Mouse (Mus musculus) neural tube, embryonic 14.5 days (tissue): Measurements from ENCODE around the gene Prcd. TPM values are rescaled to one million over a fixed set of nuclear protein-coding genes. Genes with fewer than 3 reads are reported as not detected.
"Not testable (repeated sequence)": the region's sequence is repeated elsewhere in the genome, so short reads cannot be mapped to it uniquely, and the experiment has no call there.

ENCODE experiments used
- ATAC-seq: fragments of 200-750 bp; cut with Nextera tagmentation; 2 replicates; pipeline ENCODE4 v1.8.0; 2017; ENCODE audit warnings: low read depth, mild to moderate bottlenecking, moderate TSS enrichment, moderate library complexity
- H3K27ac ChIP-seq: fragments of 300-500 bp; sonication (generic); 2 replicates; pipeline ENCODE4 v1.5.1; 2014; ENCODE audit warnings: low read depth, mild to moderate bottlenecking, control low read depth, low read length, moderate library complexity, mixed read lengths
- H3K27me3 ChIP-seq: fragments of 300-500 bp; sonication (generic); 2 replicates; pipeline ENCODE4 v1.6.1; 2014; ENCODE audit warnings: low read length; ENCODE audit not compliant: control insufficient read depth, insufficient read depth
- H3K36me3 ChIP-seq: fragments of 300-500 bp; sonication (generic); 2 replicates; pipeline ENCODE4 v1.6.1; 2014; ENCODE audit warnings: low read length, mixed read lengths; ENCODE audit not compliant: control insufficient read depth, insufficient read depth
- H3K4me1 ChIP-seq: fragments of 300-500 bp; sonication (generic); 2 replicates; pipeline ENCODE4 v1.6.1; 2014; ENCODE audit warnings: low read length; ENCODE audit not compliant: control insufficient read depth, insufficient read depth
- H3K4me2 ChIP-seq: fragments of 300-500 bp; sonication (generic); 2 replicates; pipeline ENCODE4 v1.6.1; 2014; ENCODE audit warnings: mild to moderate bottlenecking, low read depth, low read length, control low read depth
- H3K4me3 ChIP-seq: fragments of 300-500 bp; sonication (generic); 2 replicates; pipeline ENCODE4 v1.5.1; 2014; ENCODE audit warnings: low read depth, low read length, control low read depth, mixed read lengths
- H3K9ac ChIP-seq: fragments of 300-500 bp; sonication (generic); replicated peaks from 2 replicates; pipeline ENCODE4 v1.6.1; 2014; ENCODE audit warnings: low read depth, mild to moderate bottlenecking, control low read depth, low read length, mixed read lengths
- H3K9me3 ChIP-seq: fragments of 300-500 bp; sonication (generic); 2 replicates; pipeline ENCODE4 v1.6.1; 2016; ENCODE audit warnings: low read length; ENCODE audit not compliant: control insufficient read depth
- WGBS: fragments of 180-500 bp; shearing (Covaris S2); extraction: QIAGEN DNeasy Blood & Tissue Kit; methylation state at CpG from one replicate; pipeline ENCODE4 v1.1.7; 2014; 5-methylcytosine and 5-hydroxymethylcytosine counted together
- polyA plus RNA-seq: library from polyadenylated mRNA; unstranded; fragments of >200 nt; fragmentation: Nextera tagmentation; extraction: Ambion mirVana; gene quantifications from 2 replicates; pipeline ENCODE4 v1.2.1, GENCODE M21; 2014

Gene Prcd
- 2.7 and 3.1 TPM in 2 replicates for polyA plus RNA-seq

DNA sequence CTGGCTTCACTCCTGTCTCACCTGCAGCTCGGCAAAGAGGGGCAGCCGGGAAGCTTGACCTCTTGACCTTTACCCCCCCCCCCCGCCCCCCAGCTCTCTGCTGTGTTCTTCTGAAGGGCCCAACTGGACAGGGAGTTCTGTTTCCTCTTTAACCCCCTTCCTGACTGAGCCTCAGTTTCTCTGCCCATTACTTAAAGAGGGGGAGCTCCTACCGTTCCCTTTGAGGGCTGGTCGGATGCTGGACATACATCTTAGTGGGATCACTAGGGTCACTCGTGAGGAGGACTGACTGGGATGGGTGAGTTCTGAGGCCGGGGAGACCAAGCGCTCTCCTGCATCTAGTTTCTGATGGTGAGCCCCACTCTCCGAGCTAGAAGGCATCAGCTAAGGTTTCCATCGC, at the start of gene Prcd:
Gene Prcd, plus strand, starts transcription at position 301 of the 400 bp plus-strand sequence.
- peaks cover 12% of the 10 kb centered on the region for H3K27me3 ChIP-seq
- no peaks in the 10 kb centered on the region for H3K36me3 ChIP-seq
- 9% methylated on average over 10 of the region's 10 CpGs for WGBS
- ATAC-seq: no peak
- H3K27ac ChIP-seq: 0 out of 2 replicates have a peak within 1 kb of the TSS, but pooled peaks have one; percentile 28
- peak within 1 kb of the TSS; percentile 96 for H3K4me2 ChIP-seq
- peaks cover 19% of the 10 kb centered on the region for H3K4me1 ChIP-seq
- H3K9ac ChIP-seq: peak within 1 kb of the TSS; percentile 72
- H3K4me3 ChIP-seq: peak within 1 kb of the TSS; percentile 57
- H3K9me3 ChIP-seq: no peaks in the 10 kb centered on the region

DNA sequence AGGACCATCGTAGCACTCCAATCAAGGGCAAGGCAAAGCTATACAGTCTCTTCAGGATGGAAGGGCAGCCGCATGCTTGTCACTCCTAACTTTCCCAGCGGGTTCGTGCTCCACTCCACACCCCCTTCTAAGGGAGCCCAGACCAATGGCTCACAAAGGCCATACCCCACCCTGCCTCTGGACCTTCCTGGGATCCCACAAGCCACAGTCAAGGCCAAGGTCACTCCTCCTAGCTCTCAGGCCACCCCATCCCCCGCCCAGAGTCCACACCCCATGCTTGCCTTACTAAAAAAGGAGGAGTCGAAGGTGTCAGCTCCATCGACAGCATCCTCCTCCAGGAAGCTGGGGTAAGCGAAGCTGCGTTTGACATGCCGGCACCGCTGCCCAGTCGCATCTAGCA, 49.2 kb upstream of the Prcd start:
- Histone ChIP-seq H3K9me3 (no peaks in the 10 kb centered on the region), H3K9ac (no peak overlapping the region), H3K4me1 (no peaks in the 10 kb centered on the region), H3K27me3 (no peaks in the 10 kb centered on the region), H3K36me3 (no peaks in the 10 kb centered on the region), H3K4me3 (no peak overlapping the region), H3K4me2 (no peak overlapping the region), H3K27ac (no peak overlapping the region)
- 92% methylated on average over 12 of the region's 12 CpGs for WGBS
- ATAC-seq: no peak

DNA sequence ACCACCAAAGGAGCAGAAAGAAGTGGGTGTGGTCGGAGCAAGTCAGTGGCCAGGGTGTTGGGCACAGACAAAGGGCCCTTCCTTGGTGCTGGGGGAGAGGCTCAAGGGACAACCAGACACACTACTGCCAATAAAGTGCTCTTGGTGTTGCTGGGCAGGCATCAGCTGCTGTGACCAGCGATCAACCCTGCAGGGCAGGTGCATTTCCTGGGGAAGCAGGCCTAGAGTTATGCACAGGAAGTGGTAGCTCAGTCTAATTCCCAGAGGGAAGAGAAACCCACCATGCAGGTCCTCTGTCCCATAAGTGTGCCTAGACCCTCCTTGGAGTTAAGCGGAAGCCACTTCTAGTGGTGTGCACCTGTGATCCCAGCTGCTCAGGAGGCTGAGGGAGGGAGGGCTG, 45.6 kb upstream of the Prcd start:
- H3K27ac ChIP-seq: no peak overlapping the region
- H3K27me3 ChIP-seq: no peaks in the 10 kb centered on the region
- H3K36me3 ChIP-seq: no peaks in the 10 kb centered on the region
- no peaks in the 10 kb centered on the region for H3K9me3 ChIP-seq
- no peaks in the 10 kb centered on the region for H3K4me1 ChIP-seq
- no peak for ATAC-seq
- H3K9ac ChIP-seq: no peak overlapping the region
- 92% methylated on average over 3 of the region's 3 CpGs for WGBS
- H3K4me2 ChIP-seq: no peak overlapping the region
- no peak overlapping the region for H3K4me3 ChIP-seq

DNA sequence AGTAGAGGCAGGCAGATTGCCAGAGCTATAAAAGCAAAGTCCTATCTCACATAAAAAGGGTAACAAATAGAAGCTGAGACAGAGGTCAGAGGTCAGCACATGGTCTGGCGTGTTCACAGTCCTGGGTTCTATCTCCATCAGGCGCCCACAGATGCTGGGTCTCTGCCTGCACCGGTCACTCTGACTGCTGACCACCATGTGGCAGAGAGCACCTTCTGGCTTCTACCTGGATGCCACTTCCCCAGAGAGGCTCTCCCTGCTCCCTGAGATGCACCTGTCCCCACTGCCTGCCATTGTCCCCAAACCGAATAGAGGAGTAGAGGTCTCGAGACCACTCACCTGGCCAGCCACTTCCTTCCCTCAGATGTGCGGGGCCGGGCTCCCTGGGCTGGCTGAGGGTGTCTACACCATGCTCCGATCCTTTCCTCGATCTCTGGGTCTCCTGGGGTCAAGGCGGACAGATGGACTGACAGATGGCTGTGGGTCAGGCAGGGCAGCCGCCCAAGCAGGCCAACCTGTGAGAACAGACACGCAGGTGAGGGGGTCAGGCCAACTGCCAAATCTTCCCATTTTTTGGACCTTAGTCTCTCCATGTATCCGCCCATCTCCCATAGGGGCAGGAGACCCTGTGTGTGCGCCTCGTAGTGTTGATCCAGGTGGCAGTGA, 43.2 kb upstream of the Prcd start:
- Histone ChIP-seq H3K4me2 (no peak overlapping the region), H3K27ac (no peak overlapping the region), H3K9me3 (no peaks in the 10 kb centered on the region), H3K4me1 (no peaks in the 10 kb centered on the region), H3K9ac (no peak overlapping the region), H3K36me3 (no peaks in the 10 kb centered on the region), H3K27me3 (no peaks in the 10 kb centered on the region), H3K4me3 (no peak overlapping the region)
- WGBS: 84% methylated on average over 15 of the region's 15 CpGs
- no peak for ATAC-seq

DNA sequence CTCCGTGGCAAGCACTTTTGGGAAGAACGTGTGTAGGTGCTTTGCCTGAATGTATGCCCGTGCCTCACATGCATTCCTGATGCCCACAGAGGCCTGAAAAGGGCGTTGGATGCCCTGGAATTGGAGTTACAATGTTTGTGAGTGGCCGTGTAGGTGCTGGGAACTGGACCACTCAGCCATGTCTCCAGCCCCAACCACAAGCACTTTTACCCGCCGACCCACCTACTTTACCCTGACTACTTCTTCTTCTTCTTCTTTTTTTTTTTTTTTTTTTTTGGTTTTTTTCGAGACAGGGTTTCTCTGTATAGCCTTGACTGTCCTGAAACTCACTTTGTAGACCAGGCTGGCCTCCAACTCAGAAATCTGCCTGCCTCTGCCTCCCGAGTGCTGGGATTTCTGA, 42.2 kb upstream of the Prcd start:
- H3K4me1 ChIP-seq, H3K9me3 ChIP-seq, H3K27ac ChIP-seq, ATAC-seq, H3K4me3 ChIP-seq, H3K27me3 ChIP-seq, H3K36me3 ChIP-seq, H3K9ac ChIP-seq, H3K4me2 ChIP-seq: not testable (repeated sequence)
- 85% methylated on average over 9 of the region's 9 CpGs for WGBS

DNA sequence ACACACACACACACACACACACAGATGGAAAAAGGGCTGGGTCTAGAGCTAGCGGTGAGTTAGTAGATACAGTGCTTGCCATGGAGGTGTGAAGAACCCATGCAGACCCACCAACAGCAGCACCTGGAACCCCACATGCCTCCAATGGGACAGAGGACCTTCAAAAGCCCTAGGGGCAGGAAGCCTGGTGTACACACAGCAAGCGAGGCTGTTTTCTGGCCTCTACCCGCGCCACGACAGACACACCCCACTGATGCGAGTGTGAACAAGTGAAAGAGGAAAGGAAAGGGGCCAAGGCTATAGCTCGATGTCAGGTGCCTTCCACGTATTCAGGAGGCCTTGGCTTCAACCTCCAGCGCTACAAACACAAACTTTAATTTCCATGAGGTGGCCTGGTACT, 41.5 kb upstream of the Prcd start:
- ATAC-seq: no peak
- Histone ChIP-seq H3K4me3 (no peak overlapping the region), H3K4me1 (no peaks in the 10 kb centered on the region), H3K36me3 (no peaks in the 10 kb centered on the region), H3K27ac (no peak overlapping the region), H3K27me3 (no peaks in the 10 kb centered on the region), H3K9ac (no peak overlapping the region), H3K4me2 (no peak overlapping the region), H3K9me3 (no peaks in the 10 kb centered on the region)
- 95% methylated on average over 9 of the region's 9 CpGs for WGBS

DNA sequence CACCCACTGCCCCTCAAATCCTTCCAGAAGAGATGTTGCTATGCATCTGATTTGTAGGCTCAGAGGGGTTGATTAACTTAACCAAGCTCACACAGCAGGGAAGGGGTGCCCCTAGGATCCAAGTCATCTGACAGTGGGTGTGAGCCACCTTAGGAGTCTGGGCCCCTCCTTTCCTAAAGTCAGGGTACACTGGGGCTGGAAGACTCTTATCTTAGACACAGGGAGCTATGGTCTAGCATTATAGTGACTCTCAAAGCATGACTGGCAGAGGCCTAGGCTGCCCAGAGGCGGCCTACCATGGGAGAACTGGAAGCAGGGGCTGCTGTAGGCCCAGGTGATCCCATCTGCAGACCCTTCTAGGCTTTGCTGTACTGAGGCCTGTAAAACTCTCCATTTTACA, 40.8 kb upstream of the Prcd start:
- 94% methylated on average over 1 of the region's 1 CpGs for WGBS
- ATAC-seq: no peak

DNA sequence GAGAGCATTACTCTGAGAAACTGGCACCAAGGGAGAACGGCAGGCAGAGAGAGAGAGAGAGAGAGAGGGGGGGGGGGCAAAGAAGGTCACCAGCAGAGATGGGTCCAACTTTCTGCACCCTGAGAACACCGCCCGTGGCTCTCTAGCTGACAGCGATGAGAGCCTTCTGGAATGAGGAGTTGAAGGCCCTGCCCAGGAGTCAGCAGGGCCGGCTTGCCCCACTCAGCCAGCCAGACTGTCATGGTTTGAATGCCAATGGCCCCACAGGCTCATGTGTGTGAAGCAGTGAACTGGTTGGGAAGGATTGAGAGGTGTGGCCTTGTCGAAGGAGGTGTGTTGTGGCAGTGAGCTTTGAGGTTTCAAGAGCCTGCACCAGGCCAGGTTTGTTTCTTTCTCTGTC, 40.1 kb upstream of the Prcd start:
- H3K9ac ChIP-seq: no peak overlapping the region
- 96% methylated on average over 6 of the region's 6 CpGs for WGBS

More for the DNA sequence above, 40.8 kb upstream of the Prcd start:
- no peaks in the 10 kb centered on the region for H3K9me3 ChIP-seq
- no peaks in the 10 kb centered on the region for H3K27me3 ChIP-seq
- no peaks in the 10 kb centered on the region for H3K36me3 ChIP-seq
- no peaks in the 10 kb centered on the region for H3K4me1 ChIP-seq
- H3K4me2 ChIP-seq: no peak overlapping the region
- no peak overlapping the region for H3K9ac ChIP-seq
- H3K27ac ChIP-seq: no peak overlapping the region
- H3K4me3 ChIP-seq: no peak overlapping the region

DNA sequence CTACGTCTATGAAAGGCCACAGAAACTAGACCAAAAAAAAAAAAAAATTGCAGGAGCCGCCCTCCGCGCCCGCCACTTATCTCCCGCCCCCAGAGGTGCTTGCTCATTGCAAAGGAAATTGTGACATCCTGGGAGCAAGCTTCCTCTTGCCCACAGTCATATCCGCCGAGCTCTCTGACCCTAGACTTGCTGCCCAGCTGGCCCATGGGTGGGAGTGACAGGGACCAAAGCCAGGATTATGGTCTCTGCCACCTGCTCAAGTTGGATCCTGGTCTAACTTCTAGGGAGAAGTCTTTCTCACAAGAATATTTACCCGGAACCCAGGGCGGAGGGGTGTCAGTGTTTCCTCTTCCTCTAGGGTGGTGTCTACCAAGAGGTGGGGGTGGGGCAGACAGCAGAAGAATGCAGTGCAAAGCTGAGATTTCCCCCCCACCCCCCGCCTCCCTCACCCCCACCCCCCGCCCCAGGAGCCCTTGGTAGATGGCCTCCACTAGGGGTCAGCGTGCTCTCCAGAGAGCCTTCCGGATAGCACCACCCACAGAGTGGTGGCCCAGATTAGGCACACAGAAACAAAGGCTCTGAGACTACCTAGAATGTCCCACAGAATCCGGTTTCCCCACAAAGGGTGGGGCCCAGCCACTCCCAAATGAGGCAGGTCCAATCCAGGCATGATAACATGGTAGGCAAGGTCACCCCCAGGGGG, 37.4 kb upstream of the Prcd start:
- no peak overlapping the region for H3K4me2 ChIP-seq
- no peak overlapping the region for H3K27ac ChIP-seq
- no peak for ATAC-seq
- H3K4me3 ChIP-seq: no peak overlapping the region
- no peaks in the 10 kb centered on the region for H3K36me3 ChIP-seq
- 61% methylated on average over 15 of the region's 15 CpGs for WGBS
- H3K4me1 ChIP-seq: peaks cover 17% of the 10 kb centered on the region
- H3K9ac ChIP-seq: no peak overlapping the region
- no peaks in the 10 kb centered on the region for H3K27me3 ChIP-seq
- no peaks in the 10 kb centered on the region for H3K9me3 ChIP-seq

More for the DNA sequence above, 40.1 kb upstream of the Prcd start:
- Histone ChIP-seq H3K9me3 (no peaks in the 10 kb centered on the region), H3K36me3 (no peaks in the 10 kb centered on the region), H3K27ac (no peak overlapping the region), H3K4me1 (no peaks in the 10 kb centered on the region), H3K27me3 (no peaks in the 10 kb centered on the region), H3K4me3 (no peak overlapping the region), H3K4me2 (no peak overlapping the region)
- ATAC-seq: no peak
